Mouse (Mus musculus) CH12.LX (cell line): ENCODE results near the gene Apbb1. TPM values are rescaled to one million over a fixed set of nuclear protein-coding genes. Genes with fewer than 3 reads are reported as not detected.

Experiments used
- DNase-seq: peaks from one replicate; pipeline ENCODE4 v3.0.0-alpha.2; 2013; ENCODE audit errors: extremely low read depth
- H3K27ac ChIP-seq: 2 replicates; pipeline ENCODE4 v1.5.1; 2012; ENCODE audit warnings: low read depth, mild to moderate bottlenecking, control low read depth, moderate library complexity; ENCODE audit not compliant: insufficient read depth
- H3K27me3 ChIP-seq: replicated peaks from 2 replicates; pipeline ENCODE3; 2012; ENCODE audit warnings: inconsistent platforms
- H3K36me3 ChIP-seq, 2 experiments: replicated peaks in 1 of 2; 2 replicates each; pipeline versions ENCODE3 to v1.6.1; 2012; ENCODE audit warnings: inconsistent platforms in 1 of 2, low read length in 1 of 2, mild to moderate bottlenecking in 1 of 2, mixed read lengths in 1 of 2, moderate library complexity in 1 of 2; ENCODE audit not compliant: control insufficient read depth in 1 of 2, insufficient read depth in 1 of 2
- H3K4me1 ChIP-seq, 2 experiments: 2 replicates each; pipeline ENCODE4 v1.6.1; 2012; ENCODE audit warnings: inconsistent platforms in 1 of 2, moderate library complexity in 1 of 2; ENCODE audit not compliant: insufficient read depth in 2 of 2, control insufficient read depth in 1 of 2
- H3K4me2 ChIP-seq: 2 replicates; pipeline ENCODE4 v1.6.1; 2012; ENCODE audit warnings: low read depth, mild to moderate bottlenecking, control low read depth; ENCODE audit not compliant: poor library complexity, insufficient read depth, severe bottlenecking
- H3K4me3 ChIP-seq, 3 experiments: fragments of 150-350 bp in 1 of 3; sonication (generic) in 1 of 3; replicated peaks in 1 of 3; 2 replicates each; pipeline versions ENCODE3 to v1.5.1; 2011 to 2012; ENCODE audit warnings: low read depth in 2 of 3, low read length in 2 of 3, mild to moderate bottlenecking in 2 of 3, moderate library complexity in 2 of 3, control low read depth in 1 of 3, improper control_type of control experiment in 1 of 3, inconsistent platforms in 1 of 3, mixed read lengths in 1 of 3; ENCODE audit not compliant: poor library complexity in 1 of 3
- H3K79me2 ChIP-seq: replicated peaks from 2 replicates; pipeline ENCODE4 v1.6.1; 2012; ENCODE audit warnings: mild to moderate bottlenecking, moderate library complexity; ENCODE audit not compliant: control insufficient read depth, poor library complexity, insufficient read depth, severe bottlenecking; ENCODE audit errors: extremely low read depth
- H3K9ac ChIP-seq: 2 replicates; pipeline ENCODE4 v1.6.1; 2012; ENCODE audit warnings: low read depth, mild to moderate bottlenecking, control low read depth, moderate library complexity; ENCODE audit not compliant: insufficient read depth
- H3K9me3 ChIP-seq: replicated peaks from 2 replicates; pipeline ENCODE3; 2012; ENCODE audit warnings: low read length, inconsistent platforms, mixed read lengths
- BHLHE40 ChIP-seq: IDR thresholded peaks from 2 replicates; pipeline ENCODE4 v1.6.1; 2011; ENCODE audit warnings: mild to moderate bottlenecking, low read depth, low read length, improper control_type of control experiment
- E2F4 ChIP-seq: IDR thresholded peaks from 2 replicates; pipeline ENCODE4 v1.6.1; 2011; ENCODE audit warnings: low read depth, low read length, improper control_type of control experiment; ENCODE audit not compliant: insufficient replicate concordance
- GABPA ChIP-seq: IDR thresholded peaks from 2 replicates; pipeline ENCODE4 v1.6.1; 2012; ENCODE audit warnings: low read depth, low read length, improper control_type of control experiment, inconsistent platforms; ENCODE audit not compliant: insufficient replicate concordance
- IRF4 ChIP-seq: IDR thresholded peaks from 2 replicates; pipeline ENCODE4 v1.6.1; 2014; ENCODE audit warnings: low read depth, mild to moderate bottlenecking, inconsistent platforms, low read length, improper control_type of control experiment
- JUND ChIP-seq: conservative IDR thresholded peaks from 2 replicates; pipeline ENCODE4 v1.6.1; 2011; ENCODE audit warnings: low read depth, low read length, improper control_type of control experiment
- KAT2A ChIP-seq: IDR thresholded peaks from 2 replicates; pipeline ENCODE4 v1.6.1; 2012; ENCODE audit warnings: low read length, improper control_type of control experiment, inconsistent platforms; ENCODE audit not compliant: insufficient replicate concordance
- MAFK ChIP-seq: IDR thresholded peaks from 2 replicates; pipeline ENCODE4 v1.6.1; 2011; ENCODE audit warnings: low read length, improper control_type of control experiment; ENCODE audit not compliant: insufficient replicate concordance
- MAZ ChIP-seq: IDR thresholded peaks from 2 replicates; pipeline ENCODE4 v1.6.1; 2012; ENCODE audit warnings: low read depth, mild to moderate bottlenecking, inconsistent platforms, low read length, improper control_type of control experiment, moderate library complexity
- MEF2A ChIP-seq: IDR thresholded peaks from 2 replicates; pipeline ENCODE4 v1.6.1; 2014; ENCODE audit warnings: low read depth, mild to moderate bottlenecking, inconsistent platforms, low read length, improper control_type of control experiment, borderline replicate concordance
- NRF1 ChIP-seq: IDR thresholded peaks from 2 replicates; pipeline ENCODE4 v1.6.1; 2014; ENCODE audit warnings: low read depth, mild to moderate bottlenecking, inconsistent platforms, low read length, improper control_type of control experiment, moderate library complexity
- PAX5 ChIP-seq: IDR thresholded peaks from 2 replicates; pipeline ENCODE4 v1.6.1; 2012; ENCODE audit warnings: low read length, inconsistent platforms, mixed read lengths
- POLR2A ChIP-seq: IDR thresholded peaks from 2 replicates; pipeline ENCODE4 v1.6.1; 2011; ENCODE audit warnings: low read depth, mild to moderate bottlenecking, improper control_type of control experiment, low read length
- RAD21 ChIP-seq: IDR thresholded peaks from 2 replicates; pipeline ENCODE4 v1.6.1; 2011; ENCODE audit warnings: low read depth, mild to moderate bottlenecking, low read length, improper control_type of control experiment, moderate library complexity
- RCOR1 ChIP-seq: conservative IDR thresholded peaks from 2 replicates; pipeline ENCODE4 v1.6.1; 2012; ENCODE audit warnings: low read depth, mild to moderate bottlenecking, inconsistent platforms, low read length, improper control_type of control experiment
- SIN3A ChIP-seq: IDR thresholded peaks from 2 replicates; pipeline ENCODE4 v1.6.1; 2012; ENCODE audit warnings: low read length, improper control_type of control experiment, inconsistent platforms
- USF1 ChIP-seq: IDR thresholded peaks from 2 replicates; pipeline ENCODE4 v1.6.1; 2014; ENCODE audit warnings: low read depth, mild to moderate bottlenecking, inconsistent platforms, low read length, improper control_type of control experiment
- USF2 ChIP-seq: conservative IDR thresholded peaks from 2 replicates; pipeline ENCODE4 v1.6.1; 2011; ENCODE audit warnings: low read depth, low read length, improper control_type of control experiment
- ZKSCAN1 ChIP-seq: IDR thresholded peaks from 2 replicates; pipeline ENCODE4 v1.6.1; 2012; ENCODE audit warnings: low read depth, inconsistent platforms, low read length, improper control_type of control experiment, borderline replicate concordance
- dilution Hi-C: fragments of 300-500 bp; cut with MboI; formaldehyde crosslinking; loops from 2 replicates; pipeline ENCODE4 v1.14.3; 2020; ENCODE audit warnings: low sequenced_read_pairs; ENCODE audit not compliant: extremely low pct_unique_long_range_greater_than_20kb, extremely low pct_ligation_motif_present
- in situ Hi-C: fragments of 300-500 bp; cut with MboI; formaldehyde crosslinking; loops from 3 replicates; pipeline ENCODE4 v1.14.3; 2019; ENCODE audit warnings: low sequenced_read_pairs, low pct_ligation_motif_present, low pct_unique_long_range_greater_than_20kb, mixed read lengths
- polyA plus RNA-seq: library from polyadenylated mRNA; unstranded; fragments of >175 nt; gene quantifications from 2 replicates; pipeline ENCODE4 v1.2.1, GENCODE M21; 2012; ENCODE audit warnings: low read depth; ENCODE audit not compliant: insufficient read length
- total RNA-seq, 2 experiments: library from RNA; depleted of rRNA; stranded (reverse); fragments of 300-350 nt in 1 of 2; fragments of >200 nt in 1 of 2; gene quantifications; 2 replicates each; pipeline ENCODE4 v1.2.3; 2012 to 2014

Gene Apbb1
- total and polyA plus RNA-seq, 3 experiments, result 1.2 to 3.2 (median 2.1) TPM

DNA sequence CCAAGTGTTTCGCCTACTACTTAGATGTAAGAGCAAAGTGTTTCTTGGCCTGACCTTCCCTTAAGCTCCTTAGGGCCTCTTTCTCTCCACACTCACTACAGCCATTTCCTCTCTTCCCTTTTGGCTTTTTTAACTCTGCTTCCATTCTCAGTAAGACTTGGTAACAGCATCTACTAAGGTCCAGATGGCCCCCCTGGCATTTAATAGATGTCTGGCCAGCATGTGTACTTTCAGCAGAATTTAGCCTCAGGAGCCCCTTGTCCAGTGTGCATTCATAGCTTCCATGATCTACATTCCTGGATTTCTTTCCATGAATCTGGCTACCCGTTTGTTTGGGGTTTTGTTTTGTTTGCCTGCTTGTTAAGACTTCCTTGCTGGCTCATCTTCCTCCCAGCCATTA lies 3.0 kb downstream of the Apbb1 start:
- Histone ChIP-seq H3K4me3 (no peak overlapping the region), H3K27me3 (peaks cover 50% of the 10 kb centered on the region), H3K27ac (no peak overlapping the region), H3K36me3 (no peaks in the 10 kb centered on the region), H3K79me2 (no peaks in the 10 kb centered on the region), H3K9me3 (no peaks in the 10 kb centered on the region), H3K4me1 (peaks cover 1 to 15% of the 10 kb centered on the region in 2 experiments; a peak in 3 of 4 replicates), H3K9ac (no peak overlapping the region), H3K4me2 (no peak overlapping the region)
- no peak for DNase-seq
- in situ Hi-C loops (no loop called here), dilution Hi-C loops (no loop called here)
- TF ChIP-seq USF2, result no peak
- TF ChIP-seq BHLHE40, result no peak
- TF ChIP-seq RCOR1, result no peak
- TF ChIP-seq MAZ, result no peak
- no peak for TF ChIP-seq E2F4
- no peak for TF ChIP-seq ZKSCAN1
- no peak for TF ChIP-seq USF1
- TF ChIP-seq, all 38 proteins: peak for 0

DNA sequence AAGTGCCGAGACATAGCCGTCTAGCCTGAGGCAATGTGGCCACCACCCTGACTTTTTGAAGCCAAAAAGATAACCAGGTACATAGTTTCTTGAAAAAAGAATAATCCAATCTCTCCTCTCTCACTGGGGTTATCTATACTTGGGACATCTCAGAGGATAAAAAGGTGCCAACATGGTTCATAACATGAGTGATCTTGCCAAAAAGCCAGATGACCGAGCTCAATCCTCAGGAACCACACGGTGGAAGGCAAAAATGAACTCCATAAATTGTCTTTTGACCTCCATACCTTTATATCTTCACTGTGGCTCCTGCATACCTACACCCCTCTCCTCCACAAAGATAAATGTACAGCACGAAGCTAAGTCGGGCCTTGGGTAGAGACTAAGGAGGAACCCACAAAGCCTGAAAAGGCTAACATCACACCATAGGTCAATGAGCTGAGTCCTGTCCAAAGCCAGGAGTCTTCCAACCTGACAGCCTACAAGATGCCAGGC lies 4.0 kb downstream of the Apbb1 start:
- Histone ChIP-seq H3K79me2 (no peaks in the 10 kb centered on the region), H3K9ac (no peak overlapping the region), H3K36me3 (no peaks in the 10 kb centered on the region), H3K9me3 (no peaks in the 10 kb centered on the region), H3K4me2 (no peak overlapping the region), H3K4me1 (peaks cover 4 to 15% of the 10 kb centered on the region in 2 experiments; a peak in 3 of 4 replicates), H3K4me3 (no peak overlapping the region), H3K27ac (no peak overlapping the region), H3K27me3 (peaks cover 44% of the 10 kb centered on the region)
- in situ Hi-C loops, result no loop called here
- no peak for TF ChIP-seq KAT2A
- TF ChIP-seq MEF2A, result no peak
- TF ChIP-seq E2F4, result no peak
- no peak for TF ChIP-seq GABPA
- no peak for TF ChIP-seq SIN3A
- TF ChIP-seq RCOR1, result no peak
- no peak for TF ChIP-seq NRF1
- TF ChIP-seq PAX5, result no peak
- TF ChIP-seq POLR2A, result no peak
- TF ChIP-seq MAFK, result no peak
- TF ChIP-seq RAD21, result no peak
- TF ChIP-seq JUND, result no peak
- TF ChIP-seq IRF4, result no peak
- TF ChIP-seq ZKSCAN1, result no peak
- DNase-seq, result no peak
- dilution Hi-C loops, result no loop called here
